Mouse (Mus musculus) MEL (cell line): Measurements from ENCODE around the gene Stim1. TPM values are rescaled to one million over a fixed set of nuclear protein-coding genes. Genes with fewer than 3 reads are reported as not detected.

Source experiments
- DNase-seq: peaks from one replicate; pipeline ENCODE4 v3.0.0; 2011; ENCODE audit warnings: low read depth, low spot score
- H3K27ac ChIP-seq: 2 replicates; pipeline ENCODE4 v1.5.1; 2012; ENCODE audit warnings: low read depth, mild to moderate bottlenecking, control low read depth, low read length, moderate library complexity; ENCODE audit not compliant: control insufficient read depth
- H3K27me3 ChIP-seq, 2 experiments: fragments of 150-350 bp in 1 of 2; sonication (generic) in 1 of 2; 2 replicates each; pipeline ENCODE4 v1.6.1; 2012; ENCODE audit warnings: low read length in 2 of 2, mild to moderate bottlenecking in 2 of 2, improper control_type of control experiment in 1 of 2, moderate library complexity in 1 of 2; ENCODE audit not compliant: insufficient read depth in 2 of 2, control insufficient read depth in 1 of 2
- H3K36me3 ChIP-seq, 2 experiments: 2 replicates each; pipeline ENCODE4 v1.6.1; 2012 to 2014; ENCODE audit warnings: low read length in 2 of 2, improper control_type of control experiment in 1 of 2, inconsistent platforms in 1 of 2, mild to moderate bottlenecking in 1 of 2; ENCODE audit not compliant: insufficient read depth in 2 of 2, control insufficient read depth in 1 of 2
- H3K4me1 ChIP-seq, 2 experiments: fragments of 150-350 bp in 1 of 2; sonication (generic) in 1 of 2; 2 replicates each; pipeline ENCODE4 v1.6.1; 2012; ENCODE audit warnings: low read length in 2 of 2, improper control_type of control experiment in 1 of 2, mild to moderate bottlenecking in 1 of 2; ENCODE audit not compliant: insufficient read depth in 2 of 2, control insufficient read depth in 1 of 2
- H3K4me3 ChIP-seq, 2 experiments: fragments of 150-350 bp in 1 of 2; sonication (generic) in 1 of 2; 2 replicates each; pipeline ENCODE4 v1.5.1; 2012; ENCODE audit warnings: low read depth in 2 of 2, low read length in 2 of 2, mild to moderate bottlenecking in 2 of 2, moderate library complexity in 2 of 2, control low read depth in 1 of 2, improper control_type of control experiment in 1 of 2; ENCODE audit not compliant: control insufficient read depth in 1 of 2, insufficient read depth in 1 of 2
- H3K79me2 ChIP-seq: 2 replicates; pipeline ENCODE4 v1.6.1; 2012; ENCODE audit warnings: mild to moderate bottlenecking, low read length, moderate library complexity; ENCODE audit not compliant: control insufficient read depth, poor library complexity, insufficient read depth
- H3K9ac ChIP-seq: 2 replicates; pipeline ENCODE4 v1.6.1; 2012; ENCODE audit warnings: low read depth, mild to moderate bottlenecking, control low read depth, low read length, moderate library complexity; ENCODE audit not compliant: control insufficient read depth, poor library complexity, severe bottlenecking
- H3K9me3 ChIP-seq: fragments of 150-350 bp; sonication (generic); replicated peaks from 2 replicates; pipeline ENCODE4 v1.6.1; 2012; ENCODE audit warnings: mild to moderate bottlenecking, low read length, improper control_type of control experiment, moderate library complexity; ENCODE audit not compliant: insufficient read depth
- BHLHE40 ChIP-seq: IDR thresholded peaks from 2 replicates; pipeline ENCODE4 v1.6.1; 2012; ENCODE audit warnings: low read depth, mild to moderate bottlenecking, inconsistent platforms, low read length, improper control_type of control experiment, borderline replicate concordance
- CHD2 ChIP-seq: IDR thresholded peaks from 2 replicates; pipeline ENCODE4 v1.6.1; 2011; ENCODE audit warnings: low read length, improper control_type of control experiment
- CTCF ChIP-seq, 3 experiments: IDR thresholded peaks in 2 of 3; conservative IDR thresholded peaks in 1 of 3; 2 replicates each; pipeline ENCODE4 v1.5.1; 2011 to 2012; ENCODE audit warnings: low read length in 3 of 3, low read depth in 2 of 3, mild to moderate bottlenecking in 2 of 3, improper control_type of control experiment in 1 of 3, inconsistent platforms in 1 of 3, mixed read lengths in 1 of 3, moderate library complexity in 1 of 3; ENCODE audit not compliant: control insufficient read depth in 1 of 3, insufficient read depth in 1 of 3, poor library complexity in 1 of 3, severe bottlenecking in 1 of 3
- ELF1 ChIP-seq: IDR thresholded peaks from 2 replicates; pipeline ENCODE4 v1.6.1; 2014; ENCODE audit warnings: low read depth, mild to moderate bottlenecking, inconsistent platforms, low read length, improper control_type of control experiment, moderate library complexity
- EP300 ChIP-seq, 2 experiments: IDR thresholded peaks; 2 replicates each; pipeline ENCODE4 v1.6.1; 2011; ENCODE audit warnings: improper control_type of control experiment in 2 of 2, low read length in 2 of 2, low read depth in 1 of 2, mild to moderate bottlenecking in 1 of 2
- GABPA ChIP-seq: IDR thresholded peaks from 2 replicates; pipeline ENCODE4 v1.6.1; 2012; ENCODE audit warnings: low read depth, mild to moderate bottlenecking, inconsistent platforms, low read length, improper control_type of control experiment, moderate library complexity
- GATA1 ChIP-seq: IDR thresholded peaks from 2 replicates; pipeline ENCODE4 v1.6.1; 2011; ENCODE audit warnings: low read depth, low read length, improper control_type of control experiment
- HCFC1 ChIP-seq: IDR thresholded peaks from 2 replicates; pipeline ENCODE4 v1.6.1; 2012; ENCODE audit warnings: low read depth, mild to moderate bottlenecking, inconsistent platforms, low read length, improper control_type of control experiment, moderate library complexity
- JUND ChIP-seq: IDR thresholded peaks from 2 replicates; pipeline ENCODE4 v1.6.1; 2011; ENCODE audit warnings: low read depth, mild to moderate bottlenecking, improper control_type of control experiment, low read length
- MAFK ChIP-seq: IDR thresholded peaks from 2 replicates; pipeline ENCODE4 v1.6.1; 2011; ENCODE audit warnings: low read depth, mild to moderate bottlenecking, low read length, improper control_type of control experiment, borderline replicate concordance
- MXI1 ChIP-seq: IDR thresholded peaks from 2 replicates; pipeline ENCODE4 v1.6.1; 2011; ENCODE audit warnings: mild to moderate bottlenecking, low read depth, low read length, improper control_type of control experiment
- MYB ChIP-seq: IDR thresholded peaks from 2 replicates; pipeline ENCODE4 v1.6.1; 2011; ENCODE audit warnings: mild to moderate bottlenecking, low read depth, low read length, improper control_type of control experiment
- MYC ChIP-seq: IDR thresholded peaks from 2 replicates; pipeline ENCODE4 v1.6.1; 2011; ENCODE audit warnings: low read depth, mild to moderate bottlenecking, low read length, improper control_type of control experiment, moderate library complexity
- NELFE ChIP-seq: IDR thresholded peaks from 2 replicates; pipeline ENCODE4 v1.6.1; 2011; ENCODE audit warnings: low read depth, low read length, improper control_type of control experiment
- NRF1 ChIP-seq: IDR thresholded peaks from 2 replicates; pipeline ENCODE4 v1.6.1; 2014; ENCODE audit warnings: low read depth, mild to moderate bottlenecking, inconsistent platforms, low read length, improper control_type of control experiment, moderate library complexity; ENCODE audit not compliant: poor library complexity, insufficient read depth, severe bottlenecking
- POLR2A ChIP-seq, 2 experiments: IDR thresholded peaks; 2 replicates each; pipeline ENCODE4 v1.6.1; 2011 to 2012; ENCODE audit warnings: low read length in 2 of 2, mild to moderate bottlenecking in 2 of 2, control low read depth in 1 of 2, improper control_type of control experiment in 1 of 2, low read depth in 1 of 2, moderate library complexity in 1 of 2; ENCODE audit not compliant: control insufficient read depth in 1 of 2, insufficient read depth in 1 of 2, poor library complexity in 1 of 2
- POLR2AphosphoS2 ChIP-seq: IDR thresholded peaks from 2 replicates; pipeline ENCODE4 v1.6.1; 2011; ENCODE audit warnings: low read length, improper control_type of control experiment
- SMC3 ChIP-seq: IDR thresholded peaks from 2 replicates; pipeline ENCODE4 v1.6.1; 2011; ENCODE audit warnings: low read depth, low read length, improper control_type of control experiment
- TBP ChIP-seq: IDR thresholded peaks from 2 replicates; pipeline ENCODE4 v1.8.0; 2011; ENCODE audit warnings: low read depth, low read length, improper control_type of control experiment
- USF2 ChIP-seq, 2 experiments: IDR thresholded peaks; 2 replicates each; pipeline ENCODE4 v1.6.1; 2011 to 2012; ENCODE audit warnings: improper control_type of control experiment in 2 of 2, low read length in 2 of 2, borderline replicate concordance in 1 of 2, inconsistent platforms in 1 of 2, low read depth in 1 of 2, mild to moderate bottlenecking in 1 of 2; ENCODE audit not compliant: insufficient read depth in 1 of 2
- ZC3H11A ChIP-seq: IDR thresholded peaks from 2 replicates; pipeline ENCODE4 v1.6.1; 2012; ENCODE audit warnings: low read depth, mild to moderate bottlenecking, inconsistent platforms, low read length, improper control_type of control experiment
- polyA plus RNA-seq, 2 experiments: library from polyadenylated mRNA; stranded (reverse) in 1 of 2; unstranded in 1 of 2; fragments of >175 nt in 1 of 2; fragments of >200 nt in 1 of 2; gene quantifications; 2 replicates each; pipeline versions ENCODE4 v1.2.1 to v1.2.4; 2012; ENCODE audit warnings: low replicate concordance in 2 of 2, low read depth in 1 of 2; ENCODE audit not compliant: insufficient read length in 2 of 2, insufficient read depth in 1 of 2, missing spikeins in 1 of 2
- total RNA-seq: library from RNA; depleted of rRNA; stranded (reverse); fragments of 300-350 nt; gene quantifications from 2 replicates; pipeline ENCODE4 v1.2.3, GENCODE M21; 2012

The Stim1 gene
- total and polyA plus RNA-seq, 3 experiments = 26.1 to 65.0 TPM; not detected in 1

DNA sequence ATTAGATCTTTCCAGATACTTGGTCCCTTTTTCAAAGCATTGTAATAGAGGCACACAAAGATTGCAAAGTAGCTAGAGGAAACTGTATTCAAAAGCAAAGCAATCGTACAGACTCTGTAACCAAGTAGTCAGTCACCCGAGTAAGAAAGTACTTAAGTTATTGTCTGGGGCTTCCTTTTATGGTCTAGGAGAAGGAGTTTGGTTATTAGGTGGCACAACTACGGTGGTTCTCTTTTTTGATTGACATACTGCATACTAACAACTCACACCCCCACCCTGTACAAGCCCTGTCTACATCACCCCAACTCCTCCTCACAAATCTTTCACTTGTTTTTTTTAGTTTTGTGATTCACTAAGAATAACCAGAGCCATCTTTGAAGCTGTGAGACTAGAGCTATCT is 79.7 kb downstream of the Stim1 start:
- no peak for DNase-seq
- H3K79me2 ChIP-seq = no peaks in the 10 kb centered on the region; the same call in 1 of the 2 replicates
- H3K9ac ChIP-seq = no peak overlapping the region
- no peak overlapping the region for H3K4me3 ChIP-seq
- H3K36me3 ChIP-seq = no peaks in the 10 kb centered on the region
- no peak for TF ChIP-seq NRF1
- TF ChIP-seq POLR2A (IDR thresholded peaks at IDR 0.05; ENCODE audit: control insufficient read depth in 1 of 2, insufficient read depth in 1 of 2, low read depth in 1 of 2, low read length in 2 of 2, poor library complexity in 1 of 2) = no peak
- TF ChIP-seq GATA1 = no peak
- TF ChIP-seq MAFK = no peak
- no peak for TF ChIP-seq CHD2
- TF ChIP-seq ELF1 = no peak
- TF ChIP-seq TBP = no peak
- TF ChIP-seq EP300 (IDR thresholded peaks at IDR 0.05; ENCODE audit: low read depth in 1 of 2, low read length in 2 of 2) = no peak
- TF ChIP-seq SMC3 = no peak
- no peak for TF ChIP-seq JUND
- TF ChIP-seq HCFC1 = no peak
- TF ChIP-seq MYB = no peak
- no peak for TF ChIP-seq NELFE
- TF ChIP-seq ZC3H11A = no peak
- no peak for TF ChIP-seq CTCF (IDR thresholded peaks at IDR 0.05 in 2 of 3, conservative IDR thresholded peaks at IDR 0.05 in 1 of 3; ENCODE audit: control insufficient read depth in 1 of 3, insufficient read depth in 1 of 3, low read depth in 2 of 3, low read length in 3 of 3, poor library complexity in 1 of 3, severe bottlenecking in 1 of 3)
- TF ChIP-seq MYC = no peak
- no peak for TF ChIP-seq USF2 (IDR thresholded peaks at IDR 0.05; ENCODE audit: borderline replicate concordance in 1 of 2, insufficient read depth in 1 of 2, low read depth in 1 of 2, low read length in 2 of 2)
- H3K27me3 ChIP-seq = no peaks in the 10 kb centered on the region
- no peaks in the 10 kb centered on the region for H3K9me3 ChIP-seq
- H3K27ac ChIP-seq = no peak overlapping the region
- no peaks in the 10 kb centered on the region for H3K4me1 ChIP-seq

DNA sequence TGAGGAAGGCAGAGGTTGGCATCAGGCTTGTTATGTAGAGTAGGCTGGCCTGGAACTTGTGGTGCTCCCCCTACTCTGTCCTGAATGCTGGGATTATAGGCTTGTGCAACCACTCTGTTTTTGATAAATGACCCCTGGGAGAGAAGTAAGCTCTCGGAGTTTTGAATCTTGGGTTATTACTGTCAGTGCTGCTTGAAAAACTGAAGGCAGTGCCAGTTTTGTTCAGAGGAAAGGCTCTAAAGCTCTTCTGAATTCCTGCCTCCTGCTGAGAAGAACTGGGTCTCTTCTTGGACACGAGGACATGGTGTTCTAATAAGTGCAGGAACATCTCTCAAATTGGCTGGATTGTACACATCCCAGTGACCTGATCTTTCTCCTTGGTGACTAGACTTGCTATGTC is 81.1 kb downstream of the Stim1 start:
- H3K4me3 ChIP-seq = no peak overlapping the region
- H3K79me2 ChIP-seq = peaks cover 1% of the 10 kb centered on the region; the same call in 1 of the 2 replicates
- H3K36me3 ChIP-seq = no peaks in the 10 kb centered on the region
- no peaks in the 10 kb centered on the region for H3K27me3 ChIP-seq
- H3K4me1 ChIP-seq = no peaks in the 10 kb centered on the region
- TF ChIP-seq GABPA (no peak), BHLHE40 (no peak), MXI1 (no peak), POLR2AphosphoS2 (no peak)
- no peak overlapping the region for H3K27ac ChIP-seq
- DNase-seq = no peak
- H3K9me3 ChIP-seq = no peaks in the 10 kb centered on the region
- H3K9ac ChIP-seq = no peak overlapping the region
